Mouse (Mus musculus): ENCODE measurements around the gene Supt4a. TPM values are rescaled to one million over a fixed set of nuclear protein-coding genes. Genes with fewer than 3 reads are reported as not detected.
A peak's percentile ranks its signal among the peaks of the same experiment; 100 is the strongest.

The Supt4a gene
- total and polyA plus RNA-seq, 2 experiments = 41.9 to 59.9 TPM

DNA sequence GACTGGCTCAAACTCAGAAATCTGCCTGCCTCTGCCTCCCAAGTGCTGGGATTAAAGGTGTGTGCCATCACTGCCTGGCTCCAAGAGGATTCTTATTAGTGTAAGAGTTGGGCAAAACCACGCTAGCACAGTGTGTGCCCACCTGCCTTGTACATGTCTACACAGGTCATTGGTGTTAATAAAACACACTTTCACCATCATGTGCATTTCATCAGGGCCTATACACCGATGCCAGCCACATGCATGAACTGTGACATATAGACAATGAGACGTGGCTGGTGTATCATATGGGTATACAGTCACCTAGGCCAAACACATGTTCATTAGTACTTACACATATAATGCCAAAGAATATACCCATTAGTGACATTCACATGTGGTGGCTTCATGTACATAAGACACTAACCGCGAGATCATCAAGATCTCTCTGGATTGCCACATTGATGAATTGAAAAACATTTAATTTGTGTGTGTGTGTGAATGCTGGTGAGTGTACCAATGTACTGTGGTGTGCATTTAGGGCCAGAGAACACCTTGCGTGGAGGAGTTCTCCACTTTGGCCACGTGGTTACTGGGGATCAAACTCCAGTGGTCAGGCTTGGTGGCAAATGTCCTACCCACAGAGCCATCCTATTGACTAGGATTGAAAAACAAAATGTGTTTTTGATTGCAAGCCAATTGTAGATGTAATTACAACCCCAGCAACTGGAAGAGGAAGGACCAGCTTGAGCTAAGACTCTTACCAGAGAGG is 21.0 kb downstream of the Supt4a start:
- Histone ChIP-seq H3K27ac (replicated peaks; ENCODE audit: insufficient read depth, low read depth, low read length) (no peak overlapping the region), H3K4me1 (ENCODE audit: control insufficient read depth, insufficient read depth, low read length) (no peaks in the 10 kb centered on the region), H3K27me3 (ENCODE audit: control insufficient read depth, insufficient read depth, low read length) (peaks cover 1% of the 10 kb centered on the region; the same call in 1 of the 2 replicates), H3K9ac (ENCODE audit: low read depth, low read length) (no peak overlapping the region), H3K4me3 (ENCODE audit: insufficient read depth, low read depth, low read length) (no peak overlapping the region), H3K79me2 (ENCODE audit: control insufficient read depth, insufficient read depth, low read length) (0 out of 2 replicates have a peak, but pooled peaks cover 3% of the 10 kb centered on the region), H3K36me3 (ENCODE audit: control insufficient read depth, insufficient read depth, low read length) (no peaks in the 10 kb centered on the region)
- no peak for DNase-seq (ENCODE audit: extremely low read depth, low read depth, low spot score)
- 79% methylated on average over 7 of the region's 7 CpGs for WGBS
- TF ChIP-seq CTCF (IDR thresholded peaks at IDR 0.05; ENCODE audit: low read depth, low read length) = no peak
- no peak for TF ChIP-seq POLR2A (IDR thresholded peaks at IDR 0.05; ENCODE audit: extremely low read depth, insufficient read depth, low read length)

DNA sequence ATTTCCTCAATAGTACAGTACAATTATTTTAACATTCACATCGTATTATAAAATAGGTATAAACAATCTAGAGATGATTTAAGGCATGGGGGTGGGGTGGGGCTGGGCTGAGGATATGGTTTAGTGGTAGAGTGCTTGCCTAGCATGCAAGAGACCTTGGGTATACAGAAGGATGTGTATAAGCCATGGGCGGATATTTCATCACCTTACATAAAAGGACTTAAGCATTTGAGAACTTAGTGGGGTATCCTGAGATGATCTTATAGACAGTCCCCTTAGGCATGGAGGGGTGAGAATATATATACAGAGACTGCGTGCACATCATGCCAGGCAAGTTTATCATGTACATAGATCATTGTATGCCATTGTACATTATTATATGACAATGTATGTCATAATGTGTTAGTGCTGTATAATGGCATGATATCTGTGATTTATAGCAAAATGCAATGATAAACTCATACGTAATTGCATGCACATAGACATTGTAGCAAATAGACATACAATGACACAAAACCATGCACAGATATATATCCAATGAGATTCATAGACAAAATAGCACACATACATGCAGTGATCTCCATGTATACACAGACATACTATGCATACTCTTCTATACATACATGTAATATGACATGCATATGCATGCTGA is 21.7 kb downstream of the Supt4a start:
- 0 out of 2 replicates have a peak, but pooled peaks cover 3% of the 10 kb centered on the region for H3K79me2 ChIP-seq (ENCODE audit: control insufficient read depth, insufficient read depth, low read length)
- no peak for TF ChIP-seq POLR2A (IDR thresholded peaks at IDR 0.05; ENCODE audit: extremely low read depth, insufficient read depth, low read length)
- TF ChIP-seq CTCF (IDR thresholded peaks at IDR 0.05; ENCODE audit: low read depth, low read length) = no peak
- H3K4me3 ChIP-seq (ENCODE audit: insufficient read depth, low read depth, low read length) = no peak overlapping the region
- H3K9ac ChIP-seq (ENCODE audit: low read depth, low read length) = no peak overlapping the region
- no peak overlapping the region for H3K27ac ChIP-seq (replicated peaks; ENCODE audit: insufficient read depth, low read depth, low read length)
- no peak for DNase-seq (ENCODE audit: extremely low read depth, low read depth, low spot score)
- H3K27me3 ChIP-seq (ENCODE audit: control insufficient read depth, insufficient read depth, low read length) = peaks cover 5% of the 10 kb centered on the region
- no peaks in the 10 kb centered on the region for H3K36me3 ChIP-seq (ENCODE audit: control insufficient read depth, insufficient read depth, low read length)
- H3K4me1 ChIP-seq (ENCODE audit: control insufficient read depth, insufficient read depth, low read length) = peaks cover 7% of the 10 kb centered on the region; the same call in 1 of the 2 replicates
- WGBS = 79% methylated on average over 4 of the region's 4 CpGs

- H3K27me3 ChIP-seq (ENCODE audit: control insufficient read depth, insufficient read depth, low read length) = peaks cover 10% of the 10 kb centered on the region
- H3K4me1 ChIP-seq (ENCODE audit: control insufficient read depth, insufficient read depth, low read length) = peaks cover 7% of the 10 kb centered on the region; the same call in 1 of the 2 replicates
- H3K27ac ChIP-seq (replicated peaks; ENCODE audit: insufficient read depth, low read depth, low read length) = no peak overlapping the region
- WGBS = 10% methylated on average over 3 of the region's 3 CpGs
- no peaks in the 10 kb centered on the region for H3K36me3 ChIP-seq (ENCODE audit: control insufficient read depth, insufficient read depth, low read length)
- no peak for DNase-seq (ENCODE audit: extremely low read depth, low read depth, low spot score)
- H3K4me3 ChIP-seq (ENCODE audit: insufficient read depth, low read depth, low read length) = no peak overlapping the region
- TF ChIP-seq POLR2A (IDR thresholded peaks at IDR 0.05; ENCODE audit: extremely low read depth, insufficient read depth, low read length) = no peak
- TF ChIP-seq CTCF (IDR thresholded peaks at IDR 0.05; ENCODE audit: low read depth, low read length) = peak; percentile 11; the same call in 1 of the 2 replicates
- 0 out of 2 replicates have a peak, but pooled peaks cover 3% of the 10 kb centered on the region for H3K79me2 ChIP-seq (ENCODE audit: control insufficient read depth, insufficient read depth, low read length)
- H3K9ac ChIP-seq (ENCODE audit: low read depth, low read length) = no peak overlapping the region
Observed at GRCm38 (mm10) chr11:87759609-87760005, 22.3 kb downstream of the Supt4a start.

DNA sequence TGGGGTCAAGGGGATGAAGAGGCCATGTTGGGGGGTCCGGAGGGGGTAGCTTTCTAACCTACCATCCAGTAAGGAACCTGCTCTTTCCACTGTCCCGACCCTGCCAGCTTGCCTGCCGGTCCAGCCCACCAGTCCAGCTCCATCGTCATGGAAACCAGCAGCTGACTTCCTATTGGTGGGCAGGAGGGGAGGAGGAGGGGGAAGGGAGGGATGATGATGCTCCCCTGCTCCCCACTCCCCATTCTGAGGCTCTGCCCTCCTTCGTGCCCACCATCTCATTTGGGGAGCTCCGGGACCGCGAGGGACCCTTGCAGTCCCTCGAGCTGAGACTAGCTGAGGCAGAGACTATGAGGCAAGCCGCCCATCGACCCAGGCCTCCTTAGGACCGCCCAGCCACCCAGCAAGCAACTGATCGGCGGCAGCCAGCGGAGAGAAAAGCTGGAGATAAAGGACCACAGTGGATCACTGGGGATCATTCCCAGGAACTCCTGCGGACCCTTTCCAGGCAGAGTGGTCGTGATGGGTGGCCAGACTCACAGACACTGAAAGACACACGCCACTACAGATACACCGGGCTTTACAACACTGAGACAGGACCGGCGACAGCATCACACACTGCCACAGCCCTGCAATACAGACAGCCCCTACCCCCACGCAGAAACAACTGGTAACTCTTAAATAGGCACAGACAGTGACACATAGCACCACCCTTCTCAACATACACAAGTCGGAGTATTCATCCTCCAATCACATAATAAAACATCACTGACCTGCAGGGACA is 23.1 kb downstream of the Supt4a start, which contains the start of gene Tspoap1:
Gene Tspoap1, plus strand, starts transcription at position 241 of the 781 bp plus-strand sequence.
- Histone ChIP-seq H3K27me3 (ENCODE audit: control insufficient read depth, insufficient read depth, low read length) (peaks cover 12% of the 10 kb centered on the region), H3K27ac (replicated peaks; ENCODE audit: insufficient read depth, low read depth, low read length) (no peak within 1 kb of the TSS)

GRCm38 (mm10) chr11:87761181-87761721 is 23.9 kb downstream of the Supt4a start:
- Histone ChIP-seq H3K27me3 (ENCODE audit: control insufficient read depth, insufficient read depth, low read length) (peaks cover 12% of the 10 kb centered on the region), H3K4me1 (ENCODE audit: control insufficient read depth, insufficient read depth, low read length) (peaks cover 7% of the 10 kb centered on the region; the same call in 1 of the 2 replicates)

More for the DNA sequence above, 23.1 kb downstream of the Supt4a start, which contains the start of gene Tspoap1:
- Histone ChIP-seq H3K9ac (ENCODE audit: low read depth, low read length) (no peak within 1 kb of the TSS), H3K79me2 (ENCODE audit: control insufficient read depth, insufficient read depth, low read length) (0 out of 2 replicates have a peak, but pooled peaks cover 3% of the 10 kb centered on the region), H3K4me1 (ENCODE audit: control insufficient read depth, insufficient read depth, low read length) (peaks cover 7% of the 10 kb centered on the region; the same call in 1 of the 2 replicates), H3K4me3 (ENCODE audit: insufficient read depth, low read depth, low read length) (no peak within 1 kb of the TSS), H3K36me3 (ENCODE audit: control insufficient read depth, insufficient read depth, low read length) (no peaks in the 10 kb centered on the region)
- TF ChIP-seq CTCF (IDR thresholded peaks at IDR 0.05; ENCODE audit: low read depth, low read length) (no peak), POLR2A (IDR thresholded peaks at IDR 0.05; ENCODE audit: extremely low read depth, insufficient read depth, low read length) (no peak)
- no peak for DNase-seq (ENCODE audit: extremely low read depth, low read depth, low spot score)
- WGBS = 12% methylated on average over 23 of the region's 23 CpGs

More at GRCm38 (mm10) chr11:87761181-87761721, 23.9 kb downstream of the Supt4a start:
- Histone ChIP-seq H3K36me3 (ENCODE audit: control insufficient read depth, insufficient read depth, low read length) (no peaks in the 10 kb centered on the region), H3K27ac (replicated peaks; ENCODE audit: insufficient read depth, low read depth, low read length) (no peak overlapping the region), H3K79me2 (ENCODE audit: control insufficient read depth, insufficient read depth, low read length) (0 out of 2 replicates have a peak, but pooled peaks cover 3% of the 10 kb centered on the region), H3K9ac (ENCODE audit: low read depth, low read length) (no peak overlapping the region), H3K4me3 (ENCODE audit: insufficient read depth, low read depth, low read length) (no peak overlapping the region)
- no peak for DNase-seq (ENCODE audit: extremely low read depth, low read depth, low spot score)
- TF ChIP-seq POLR2A (IDR thresholded peaks at IDR 0.05; ENCODE audit: extremely low read depth, insufficient read depth, low read length) = no peak
- 67% methylated on average over 11 of the region's 11 CpGs for WGBS

Data from liver, adult 2 months (tissue).